Mouse (Mus musculus): ENCODE measurements at regions not wholly inside any gene's neighbourhood (a gene's known extent, or its start where the extent isn't known, plus 50 kb on each side); places are given as distances from the start of the nearest gene placed in this dataset.

GRCm38 (mm10) chr13:32496263-32496662 is 157.7 kb upstream of the Gmds start:
- no peaks in the 10 kb centered on the region for H3K27me3 ChIP-seq (ENCODE audit: control insufficient read depth, insufficient read depth, low read length)
- no peaks in the 10 kb centered on the region for H3K4me1 ChIP-seq (replicated peaks; ENCODE audit: control insufficient read depth, insufficient read depth, low read length)
- 92% methylated on average over 2 of the region's 2 CpGs for WGBS
- TF ChIP-seq CTCF (IDR thresholded peaks at IDR 0.05; ENCODE audit: borderline replicate concordance, control insufficient read depth, extremely low read depth, insufficient read depth, low read length, poor library complexity) (no peak), POLR2A (IDR thresholded peaks at IDR 0.05; ENCODE audit: control insufficient read depth, extremely low read depth, insufficient read depth, low read length, poor library complexity) (no peak)
- H3K27ac ChIP-seq (ENCODE audit: control insufficient read depth, insufficient read depth, low read length): no peak overlapping the region
- no peaks in the 10 kb centered on the region for H3K36me3 ChIP-seq (ENCODE audit: control insufficient read depth, insufficient read depth, low read length)
- no peak overlapping the region for H3K4me3 ChIP-seq (ENCODE audit: control insufficient read depth, insufficient read depth, low read length)
- no peak for DNase-seq

GRCm38 (mm10) chr13:32495063-32495462 is 156.5 kb upstream of the Gmds start:
- H3K27ac ChIP-seq (ENCODE audit: control insufficient read depth, insufficient read depth, low read length): no peak overlapping the region
- TF ChIP-seq POLR2A (IDR thresholded peaks at IDR 0.05; ENCODE audit: control insufficient read depth, extremely low read depth, insufficient read depth, low read length, poor library complexity): no peak
- TF ChIP-seq CTCF (IDR thresholded peaks at IDR 0.05; ENCODE audit: borderline replicate concordance, control insufficient read depth, extremely low read depth, insufficient read depth, low read length, poor library complexity): no peak
- WGBS: 41% methylated on average over 6 of the region's 6 CpGs
- no peak for DNase-seq
- no peaks in the 10 kb centered on the region for H3K27me3 ChIP-seq (ENCODE audit: control insufficient read depth, insufficient read depth, low read length)
- H3K4me3 ChIP-seq (ENCODE audit: control insufficient read depth, insufficient read depth, low read length): no peak overlapping the region
- no peaks in the 10 kb centered on the region for H3K4me1 ChIP-seq (replicated peaks; ENCODE audit: control insufficient read depth, insufficient read depth, low read length)
- no peaks in the 10 kb centered on the region for H3K36me3 ChIP-seq (ENCODE audit: control insufficient read depth, insufficient read depth, low read length)

GRCm38 (mm10) chr13:32493806-32494205 is 155.3 kb upstream of the Gmds start:
- H3K36me3 ChIP-seq (ENCODE audit: control insufficient read depth, insufficient read depth, low read length): no peaks in the 10 kb centered on the region
- no peak for DNase-seq
- TF ChIP-seq POLR2A (IDR thresholded peaks at IDR 0.05; ENCODE audit: control insufficient read depth, extremely low read depth, insufficient read depth, low read length, poor library complexity) (no peak), CTCF (IDR thresholded peaks at IDR 0.05; ENCODE audit: borderline replicate concordance, control insufficient read depth, extremely low read depth, insufficient read depth, low read length, poor library complexity) (no peak)
- H3K4me3 ChIP-seq (ENCODE audit: control insufficient read depth, insufficient read depth, low read length): no peak overlapping the region
- H3K27ac ChIP-seq (ENCODE audit: control insufficient read depth, insufficient read depth, low read length): no peak overlapping the region
- H3K27me3 ChIP-seq (ENCODE audit: control insufficient read depth, insufficient read depth, low read length): no peaks in the 10 kb centered on the region
- WGBS: 86% methylated on average over 7 of the region's 7 CpGs
- no peaks in the 10 kb centered on the region for H3K4me1 ChIP-seq (replicated peaks; ENCODE audit: control insufficient read depth, insufficient read depth, low read length)

- TF ChIP-seq POLR2A (IDR thresholded peaks at IDR 0.05; ENCODE audit: control insufficient read depth, extremely low read depth, insufficient read depth, low read length, poor library complexity) (no peak), CTCF (IDR thresholded peaks at IDR 0.05; ENCODE audit: borderline replicate concordance, control insufficient read depth, extremely low read depth, insufficient read depth, low read length, poor library complexity) (no peak)
- Histone ChIP-seq H3K4me3 (ENCODE audit: control insufficient read depth, insufficient read depth, low read length) (no peak overlapping the region), H3K4me1 (replicated peaks; ENCODE audit: control insufficient read depth, insufficient read depth, low read length) (no peaks in the 10 kb centered on the region), H3K36me3 (ENCODE audit: control insufficient read depth, insufficient read depth, low read length) (no peaks in the 10 kb centered on the region), H3K27ac (ENCODE audit: control insufficient read depth, insufficient read depth, low read length) (no peak overlapping the region), H3K27me3 (ENCODE audit: control insufficient read depth, insufficient read depth, low read length) (no peaks in the 10 kb centered on the region)
- DNase-seq: peak; percentile 16
- WGBS: 40% methylated on average over 7 of the region's 7 CpGs
Observed at GRCm38 (mm10) chr13:32493309-32493708, 154.8 kb upstream of the Gmds start.

GRCm38 (mm10) chr13:32492566-32492965 is 154.0 kb upstream of the Gmds start:
- Histone ChIP-seq H3K27me3 (ENCODE audit: control insufficient read depth, insufficient read depth, low read length) (no peaks in the 10 kb centered on the region), H3K4me3 (ENCODE audit: control insufficient read depth, insufficient read depth, low read length) (no peak overlapping the region), H3K36me3 (ENCODE audit: control insufficient read depth, insufficient read depth, low read length) (no peaks in the 10 kb centered on the region), H3K4me1 (replicated peaks; ENCODE audit: control insufficient read depth, insufficient read depth, low read length) (no peaks in the 10 kb centered on the region), H3K27ac (ENCODE audit: control insufficient read depth, insufficient read depth, low read length) (no peak overlapping the region)
- no peak for TF ChIP-seq CTCF (IDR thresholded peaks at IDR 0.05; ENCODE audit: borderline replicate concordance, control insufficient read depth, extremely low read depth, insufficient read depth, low read length, poor library complexity)
- no peak for TF ChIP-seq POLR2A (IDR thresholded peaks at IDR 0.05; ENCODE audit: control insufficient read depth, extremely low read depth, insufficient read depth, low read length, poor library complexity)
- no peak for DNase-seq
- WGBS: 85% methylated on average over 7 of the region's 7 CpGs

- H3K4me3 ChIP-seq (ENCODE audit: control insufficient read depth, insufficient read depth, low read length): no peak overlapping the region
- 27% methylated on average over 8 of the region's 8 CpGs for WGBS
- H3K36me3 ChIP-seq (ENCODE audit: control insufficient read depth, insufficient read depth, low read length): no peaks in the 10 kb centered on the region
- H3K4me1 ChIP-seq (replicated peaks; ENCODE audit: control insufficient read depth, insufficient read depth, low read length): no peaks in the 10 kb centered on the region
- DNase-seq: peak; percentile 9
- no peaks in the 10 kb centered on the region for H3K27me3 ChIP-seq (ENCODE audit: control insufficient read depth, insufficient read depth, low read length)
- TF ChIP-seq POLR2A (IDR thresholded peaks at IDR 0.05; ENCODE audit: control insufficient read depth, extremely low read depth, insufficient read depth, low read length, poor library complexity) (no peak), CTCF (IDR thresholded peaks at IDR 0.05; ENCODE audit: borderline replicate concordance, control insufficient read depth, extremely low read depth, insufficient read depth, low read length, poor library complexity) (no peak)
- H3K27ac ChIP-seq (ENCODE audit: control insufficient read depth, insufficient read depth, low read length): no peak overlapping the region
Observed at GRCm38 (mm10) chr13:32481444-32482058, 143.0 kb upstream of the Gmds start.

- H3K4me3 ChIP-seq (ENCODE audit: control insufficient read depth, insufficient read depth, low read length): no peak overlapping the region
- H3K4me1 ChIP-seq (replicated peaks; ENCODE audit: control insufficient read depth, insufficient read depth, low read length): no peaks in the 10 kb centered on the region
- WGBS: 92% methylated on average over 4 of the region's 4 CpGs
- no peak for DNase-seq
- H3K27me3 ChIP-seq (ENCODE audit: control insufficient read depth, insufficient read depth, low read length): no peaks in the 10 kb centered on the region
- no peak overlapping the region for H3K27ac ChIP-seq (ENCODE audit: control insufficient read depth, insufficient read depth, low read length)
- no peaks in the 10 kb centered on the region for H3K36me3 ChIP-seq (ENCODE audit: control insufficient read depth, insufficient read depth, low read length)
- TF ChIP-seq POLR2A (IDR thresholded peaks at IDR 0.05; ENCODE audit: control insufficient read depth, extremely low read depth, insufficient read depth, low read length, poor library complexity): no peak
- no peak for TF ChIP-seq CTCF (IDR thresholded peaks at IDR 0.05; ENCODE audit: borderline replicate concordance, control insufficient read depth, extremely low read depth, insufficient read depth, low read length, poor library complexity)
Observed at GRCm38 (mm10) chr13:32480029-32480428, 141.5 kb upstream of the Gmds start.

Measured in thymus, adult 2 months (tissue).